Mouse (Mus musculus) neural tube, embryonic 14.5 days (tissue): ENCODE measurements around the gene Nt5c3. TPM values are rescaled to one million over a fixed set of nuclear protein-coding genes. Genes with fewer than 3 reads are reported as not detected.
"Not testable (repeated sequence)": the region's sequence is repeated elsewhere in the genome, so short reads cannot be mapped to it uniquely, and the experiment has no call there.

Experiments used
- ATAC-seq: fragments of 200-750 bp; cut with Nextera tagmentation; 2 replicates; pipeline ENCODE4 v1.8.0; 2017; ENCODE audit warnings: low read depth, mild to moderate bottlenecking, moderate TSS enrichment, moderate library complexity
- H3K27ac ChIP-seq: fragments of 300-500 bp; sonication (generic); 2 replicates; pipeline ENCODE4 v1.5.1; 2014; ENCODE audit warnings: low read depth, mild to moderate bottlenecking, control low read depth, low read length, moderate library complexity, mixed read lengths
- H3K27me3 ChIP-seq: fragments of 300-500 bp; sonication (generic); 2 replicates; pipeline ENCODE4 v1.6.1; 2014; ENCODE audit warnings: low read length; ENCODE audit not compliant: control insufficient read depth, insufficient read depth
- H3K36me3 ChIP-seq: fragments of 300-500 bp; sonication (generic); 2 replicates; pipeline ENCODE4 v1.6.1; 2014; ENCODE audit warnings: low read length, mixed read lengths; ENCODE audit not compliant: control insufficient read depth, insufficient read depth
- H3K4me1 ChIP-seq: fragments of 300-500 bp; sonication (generic); 2 replicates; pipeline ENCODE4 v1.6.1; 2014; ENCODE audit warnings: low read length; ENCODE audit not compliant: control insufficient read depth, insufficient read depth
- H3K4me2 ChIP-seq: fragments of 300-500 bp; sonication (generic); 2 replicates; pipeline ENCODE4 v1.6.1; 2014; ENCODE audit warnings: mild to moderate bottlenecking, low read depth, low read length, control low read depth
- H3K4me3 ChIP-seq: fragments of 300-500 bp; sonication (generic); 2 replicates; pipeline ENCODE4 v1.5.1; 2014; ENCODE audit warnings: low read depth, low read length, control low read depth, mixed read lengths
- H3K9ac ChIP-seq: fragments of 300-500 bp; sonication (generic); replicated peaks from 2 replicates; pipeline ENCODE4 v1.6.1; 2014; ENCODE audit warnings: low read depth, mild to moderate bottlenecking, control low read depth, low read length, mixed read lengths
- H3K9me3 ChIP-seq: fragments of 300-500 bp; sonication (generic); 2 replicates; pipeline ENCODE4 v1.6.1; 2016; ENCODE audit warnings: low read length; ENCODE audit not compliant: control insufficient read depth
- WGBS: fragments of 180-500 bp; shearing (Covaris S2); extraction: QIAGEN DNeasy Blood & Tissue Kit; methylation state at CpG from one replicate; pipeline ENCODE4 v1.1.7; 2014; 5-methylcytosine and 5-hydroxymethylcytosine counted together
- polyA plus RNA-seq: library from polyadenylated mRNA; unstranded; fragments of >200 nt; fragmentation: Nextera tagmentation; extraction: Ambion mirVana; gene quantifications from 2 replicates; pipeline ENCODE4 v1.2.1, GENCODE M21; 2014

Nt5c3 gene
- polyA plus RNA-seq, 1 experiment from 2014 or later = 180 TPM

DNA sequence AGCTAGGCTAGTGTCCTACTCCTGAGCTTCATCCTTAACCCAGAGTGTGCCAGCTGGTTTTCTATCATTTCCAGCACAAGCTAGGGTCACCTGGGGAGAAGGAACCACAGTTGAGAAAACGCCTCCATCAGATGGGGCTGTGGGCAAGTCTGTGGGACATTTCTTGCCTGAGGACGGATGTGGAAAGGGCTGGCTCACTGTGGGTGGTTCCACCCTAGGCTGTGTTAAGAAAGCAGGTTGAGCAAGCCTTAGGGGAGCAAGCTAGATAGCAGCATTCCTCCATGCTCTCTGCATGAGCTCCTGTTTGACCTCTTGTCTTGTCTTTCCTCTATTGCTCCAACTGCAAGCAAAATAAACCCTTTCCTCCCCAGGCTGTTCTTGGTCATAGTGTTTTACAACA is 33.0 kb downstream of the Nt5c3 start:
- ATAC-seq = no peak
- H3K36me3 ChIP-seq = peaks cover 32% of the 10 kb centered on the region

GRCm38 (mm10) chr6:56888561-56888960 is 35.2 kb downstream of the Nt5c3 start:
- Histone ChIP-seq H3K27ac (no peak overlapping the region), H3K27me3 (no peaks in the 10 kb centered on the region), H3K4me1 (no peaks in the 10 kb centered on the region), H3K9me3 (no peaks in the 10 kb centered on the region), H3K36me3 (peaks cover 32% of the 10 kb centered on the region), H3K4me2 (no peak overlapping the region), H3K4me3 (no peak overlapping the region), H3K9ac (no peak overlapping the region)
- ATAC-seq = no peak
- WGBS = 91% methylated on average over 6 of the region's 6 CpGs

More for the DNA sequence above, 33.0 kb downstream of the Nt5c3 start:
- Histone ChIP-seq H3K4me3 (no peak overlapping the region), H3K4me2 (no peak overlapping the region), H3K27me3 (no peaks in the 10 kb centered on the region), H3K9ac (no peak overlapping the region), H3K4me1 (no peaks in the 10 kb centered on the region), H3K9me3 (no peaks in the 10 kb centered on the region), H3K27ac (no peak overlapping the region)
- whole genome bisulfite sequencing = 92% methylated on average over 2 of the region's 2 CpGs

DNA sequence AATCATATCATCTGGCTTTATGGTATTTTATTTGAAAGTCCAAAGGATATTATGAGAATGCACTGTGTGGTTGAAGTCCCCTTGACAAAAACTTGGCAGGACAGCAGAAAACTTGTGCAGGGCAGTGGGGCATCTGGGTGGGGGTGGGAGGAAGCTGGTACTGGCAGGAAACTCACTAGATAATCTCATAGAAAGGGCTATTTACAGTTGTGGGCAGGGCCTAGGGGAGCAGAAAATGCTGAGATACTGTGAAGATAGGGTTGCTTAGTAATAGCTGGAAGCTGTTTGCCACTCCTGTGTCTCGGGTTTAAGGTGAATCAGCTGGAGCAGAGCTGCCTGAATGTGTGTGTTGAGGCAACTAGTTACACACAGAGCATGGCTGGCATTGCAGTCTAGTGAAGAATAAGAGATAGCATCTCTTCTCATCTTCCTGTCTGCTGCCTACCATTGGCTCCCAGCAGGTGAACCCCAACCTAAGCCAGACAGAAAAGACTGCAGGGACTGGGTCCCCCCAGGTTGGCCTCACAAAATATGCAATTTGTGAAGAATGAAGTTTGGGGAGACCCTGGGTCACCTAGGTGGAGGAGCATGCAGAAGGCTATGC is 44.3 kb downstream of the Nt5c3 start:
- 92% methylated on average over 1 of the region's 1 CpGs for WGBS
- ATAC-seq = no peak
- no peaks in the 10 kb centered on the region for H3K27me3 ChIP-seq
- H3K4me1 ChIP-seq = no peaks in the 10 kb centered on the region
- no peaks in the 10 kb centered on the region for H3K9me3 ChIP-seq
- H3K4me3 ChIP-seq = no peak overlapping the region
- H3K27ac ChIP-seq = no peak overlapping the region
- no peak overlapping the region for H3K4me2 ChIP-seq
- H3K9ac ChIP-seq = no peak overlapping the region
- 0 out of 2 replicates have a peak, but pooled peaks cover 14% of the 10 kb centered on the region for H3K36me3 ChIP-seq

DNA sequence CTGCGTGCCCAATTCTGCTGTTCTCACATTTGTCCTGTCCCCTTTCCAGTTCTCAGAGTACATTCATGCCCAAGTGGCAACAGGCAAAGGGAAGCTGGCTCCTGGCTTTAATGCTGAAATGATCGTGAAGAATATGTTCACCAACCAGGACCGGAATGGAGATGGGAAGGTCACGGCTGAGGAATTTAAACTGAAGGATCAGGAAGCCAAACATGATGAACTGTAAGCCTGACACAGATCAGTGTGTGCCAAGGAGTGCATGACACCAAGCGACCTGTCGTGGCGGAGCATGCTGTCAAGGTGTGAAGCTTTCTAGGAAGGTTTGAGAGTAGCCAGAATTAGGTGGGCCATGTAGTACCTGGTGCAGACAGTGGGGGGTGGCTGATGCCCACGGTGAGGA is 45.7 kb downstream of the Nt5c3 start:
- H3K9me3 ChIP-seq = no peaks in the 10 kb centered on the region
- H3K4me3 ChIP-seq = no peak overlapping the region
- 96% methylated on average over 8 of the region's 8 CpGs for WGBS
- H3K27ac ChIP-seq = no peak overlapping the region
- H3K36me3 ChIP-seq = 0 out of 2 replicates have a peak, but pooled peaks cover 14% of the 10 kb centered on the region
- no peak overlapping the region for H3K4me2 ChIP-seq
- ATAC-seq = no peak
- no peaks in the 10 kb centered on the region for H3K27me3 ChIP-seq
- H3K9ac ChIP-seq = no peak overlapping the region
- H3K4me1 ChIP-seq = no peaks in the 10 kb centered on the region

DNA sequence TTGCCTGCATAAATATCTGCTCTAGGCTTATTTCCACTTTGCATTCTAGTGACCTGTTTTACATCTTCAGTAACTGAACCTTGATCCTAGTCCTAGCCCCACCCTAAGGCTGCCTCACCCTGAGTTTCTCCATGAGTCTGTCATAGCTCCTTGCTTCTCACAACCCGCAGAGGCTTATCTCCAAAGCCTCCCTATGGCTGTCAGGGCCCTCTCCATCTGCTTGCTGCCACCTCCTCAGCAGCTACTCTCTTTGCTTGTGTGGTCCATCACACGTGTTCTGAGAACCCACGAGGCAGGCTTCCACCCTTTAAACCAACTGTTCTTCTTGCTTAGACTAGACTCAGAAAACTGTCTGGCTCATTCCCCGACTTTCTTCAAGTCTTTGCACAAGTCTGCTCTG is 46.9 kb downstream of the Nt5c3 start:
- ATAC-seq = no peak
- Histone ChIP-seq H3K9ac (no peak overlapping the region), H3K27ac (no peak overlapping the region), H3K4me1 (no peaks in the 10 kb centered on the region), H3K9me3 (no peaks in the 10 kb centered on the region), H3K27me3 (no peaks in the 10 kb centered on the region), H3K4me2 (no peak overlapping the region), H3K36me3 (0 out of 2 replicates have a peak, but pooled peaks cover 10% of the 10 kb centered on the region), H3K4me3 (no peak overlapping the region)
- WGBS = 90% methylated on average over 4 of the region's 4 CpGs

- Histone ChIP-seq H3K27ac (no peak overlapping the region), H3K9me3 (no peaks in the 10 kb centered on the region), H3K36me3 (no peaks in the 10 kb centered on the region), H3K4me2 (no peak overlapping the region), H3K27me3 (no peaks in the 10 kb centered on the region), H3K4me1 (no peaks in the 10 kb centered on the region), H3K4me3 (no peak overlapping the region), H3K9ac (no peak overlapping the region)
- ATAC-seq = no peak
- 91% methylated on average over 2 of the region's 2 CpGs for WGBS
Observed at GRCm38 (mm10) chr6:56870027-56870426, 53.7 kb downstream of the Nt5c3 start.

- WGBS = 88% methylated on average over 8 of the region's 8 CpGs
- Histone ChIP-seq H3K4me3 (no peak overlapping the region), H3K4me2 (no peak overlapping the region), H3K9me3 (no peaks in the 10 kb centered on the region), H3K36me3 (no peaks in the 10 kb centered on the region), H3K27me3 (no peaks in the 10 kb centered on the region), H3K9ac (no peak overlapping the region), H3K27ac (no peak overlapping the region), H3K4me1 (no peaks in the 10 kb centered on the region)
- ATAC-seq = no peak
Observed at GRCm38 (mm10) chr6:56868565-56868964, 55.2 kb downstream of the Nt5c3 start.

DNA sequence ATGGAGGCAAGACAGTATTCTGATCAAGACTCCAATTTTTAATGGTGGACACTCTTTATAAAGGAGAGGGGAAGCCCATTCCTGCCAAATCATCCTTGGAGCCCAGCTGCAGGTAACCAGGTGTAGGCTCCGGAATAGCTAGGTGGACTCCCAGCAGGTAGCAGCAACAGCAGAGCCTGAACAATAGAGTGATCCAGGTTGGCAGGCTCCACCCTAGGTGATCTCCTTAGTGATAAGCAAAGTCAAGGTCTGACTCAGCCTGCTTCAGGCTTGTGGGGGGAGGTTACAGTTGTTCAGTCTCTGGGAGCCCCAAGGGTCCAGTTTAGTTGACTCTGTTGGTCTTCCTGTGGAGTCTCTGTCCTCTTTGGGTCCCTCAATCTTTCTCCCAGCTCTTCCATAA is 56.8 kb downstream of the Nt5c3 start:
- H3K4me3 ChIP-seq, H3K4me2 ChIP-seq, H3K4me1 ChIP-seq, H3K27me3 ChIP-seq, H3K36me3 ChIP-seq, ATAC-seq, H3K9ac ChIP-seq, H3K27ac ChIP-seq, H3K9me3 ChIP-seq: not testable (repeated sequence)
- 100% methylated on average over 1 of the region's 1 CpGs for WGBS

DNA sequence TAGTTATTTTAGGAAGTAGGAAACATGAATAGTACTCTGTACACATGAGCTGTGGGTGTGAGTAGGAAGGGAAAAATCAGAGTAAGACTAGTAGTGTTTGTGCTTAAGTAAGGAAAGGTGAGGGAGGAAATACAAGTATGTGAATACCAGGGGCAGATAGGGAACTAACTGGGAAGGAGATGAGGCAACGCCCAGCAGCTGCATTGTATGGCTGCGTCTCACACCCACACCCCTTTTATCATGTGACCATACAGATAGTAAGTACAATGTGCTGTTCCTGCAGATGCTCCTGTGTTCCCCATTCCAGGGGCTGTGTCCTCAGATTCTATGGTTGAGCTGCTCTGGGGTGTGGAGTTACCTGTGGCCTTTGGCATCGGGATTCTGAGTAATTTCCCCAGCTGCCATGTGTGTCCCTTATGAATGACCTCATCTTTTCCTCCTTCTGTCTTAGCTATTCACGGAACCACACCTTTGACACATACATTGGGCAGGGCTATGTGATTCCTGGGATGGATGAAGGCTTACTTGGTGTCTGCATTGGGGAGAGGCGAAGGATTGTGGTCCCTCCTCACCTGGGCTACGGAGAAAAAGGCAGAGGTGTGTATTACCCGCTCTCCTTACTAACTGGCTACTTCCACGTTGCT is 63.4 kb downstream of the Nt5c3 start:
- no peak overlapping the region for H3K4me3 ChIP-seq
- no peaks in the 10 kb centered on the region for H3K4me1 ChIP-seq
- H3K4me2 ChIP-seq = no peak overlapping the region
- no peaks in the 10 kb centered on the region for H3K9me3 ChIP-seq
- no peaks in the 10 kb centered on the region for H3K36me3 ChIP-seq
- WGBS = 92% methylated on average over 8 of the region's 8 CpGs
- H3K27me3 ChIP-seq = no peaks in the 10 kb centered on the region
- no peak for ATAC-seq
- H3K27ac ChIP-seq = no peak overlapping the region
- H3K9ac ChIP-seq = no peak overlapping the region
